Mouse (Mus musculus): ENCODE results near the gene Rps16. TPM values are rescaled to one million over a fixed set of nuclear protein-coding genes. Genes with fewer than 3 reads are reported as not detected.

Gene Rps16
- polyA plus RNA-seq, 1 experiment from 2014 or later: 599 TPM

DNA sequence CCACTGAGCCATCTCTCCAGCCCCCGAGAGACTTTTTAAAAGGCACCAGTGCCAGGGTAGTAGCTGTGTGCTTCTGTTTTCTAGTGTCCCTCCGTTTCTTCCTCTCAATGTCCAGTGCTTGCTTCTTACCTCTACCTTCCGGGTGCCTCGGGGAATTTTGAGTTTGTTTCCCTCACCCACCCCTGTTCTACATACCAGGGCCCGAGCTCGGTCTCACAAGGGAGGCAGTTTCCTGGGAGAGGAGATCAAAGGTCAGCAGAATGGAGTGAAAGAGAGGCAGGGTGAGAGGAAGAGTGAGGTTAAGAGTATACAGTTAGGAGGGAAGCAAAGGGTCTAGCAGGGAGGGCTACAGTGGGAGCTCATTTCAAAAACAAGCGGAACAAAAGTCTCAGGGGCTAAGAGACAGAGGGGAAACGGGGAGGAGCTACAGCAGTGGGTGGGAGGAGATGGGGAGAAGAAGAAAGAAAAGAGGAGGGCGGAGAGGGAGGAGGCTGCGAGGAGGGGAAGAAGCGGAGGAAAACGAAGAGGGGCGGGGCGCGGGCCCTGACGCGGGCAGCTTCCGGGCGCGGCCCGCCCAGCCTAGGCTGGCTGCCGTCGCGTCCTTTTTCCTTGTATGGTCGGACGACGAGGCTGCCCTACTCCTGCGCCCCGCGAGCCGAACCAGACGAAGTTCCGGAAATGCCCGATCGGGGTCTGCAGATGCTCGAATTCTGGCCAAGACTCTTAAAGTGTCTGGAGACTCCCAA is 24.9 kb downstream of the Rps16 start:
- peak overlapping the region; percentile 98 for H3K9ac ChIP-seq
- peak overlapping the region; percentile 100 for H3K27ac ChIP-seq (replicated peaks)
- H3K27me3 ChIP-seq (replicated peaks): no peaks in the 10 kb centered on the region
- H3K36me3 ChIP-seq: peaks cover 15% of the 10 kb centered on the region
- H3K4me1 ChIP-seq: peaks cover 59% of the 10 kb centered on the region
- WGBS: under 1% methylated on average over 35 of the region's 36 CpGs
- no peaks in the 10 kb centered on the region for H3K9me3 ChIP-seq
- ATAC-seq (ENCODE audit: extremely low read depth, insufficient number of reproducible peaks, low FRiP score, low TSS enrichment): peak; percentile 40
- peak overlapping the region; percentile 88 for H3K4me2 ChIP-seq
- peak overlapping the region; percentile 87 for H3K4me3 ChIP-seq

DNA sequence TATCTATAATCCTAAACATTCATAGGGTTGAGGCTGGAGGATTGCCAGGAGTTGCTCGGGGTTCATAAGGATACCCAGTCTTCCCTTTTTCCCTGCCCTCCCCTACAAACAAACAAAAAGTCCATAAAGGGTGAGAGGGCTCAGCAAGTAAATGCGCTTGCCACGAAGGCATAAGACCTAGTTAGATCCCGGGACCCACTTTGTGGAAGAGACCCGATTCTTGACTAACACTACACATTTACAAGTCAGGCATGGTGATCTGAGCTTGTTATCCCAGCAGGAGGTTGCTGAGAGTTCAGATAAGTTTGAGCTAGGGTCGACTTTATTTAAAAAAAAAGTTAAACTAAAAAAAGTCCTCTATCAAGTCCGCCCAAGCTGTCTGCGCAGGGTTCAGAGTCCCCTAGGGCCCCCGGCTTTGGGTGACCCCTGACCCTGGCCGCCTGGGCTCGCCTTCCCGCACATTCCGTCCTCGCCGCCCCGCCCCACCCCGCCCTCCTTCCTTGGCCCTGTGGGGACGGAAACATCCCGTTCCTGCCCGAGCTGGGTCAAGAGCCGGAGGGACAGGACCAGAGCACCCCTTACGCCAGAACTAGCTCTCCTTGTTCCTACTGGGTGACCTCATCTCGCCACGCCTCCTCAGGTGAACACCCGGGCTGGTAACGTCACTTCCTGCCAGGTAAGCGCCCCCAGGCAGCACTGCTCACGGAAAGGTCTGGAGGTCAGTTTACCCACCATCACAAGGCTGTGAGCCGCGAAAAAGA is 25.7 kb downstream of the Rps16 start:
- Histone ChIP-seq H3K27ac (replicated peaks) (peak overlapping the region; percentile 100), H3K4me3 (peak overlapping the region; percentile 87), H3K27me3 (replicated peaks) (no peaks in the 10 kb centered on the region), H3K36me3 (peaks cover 14% of the 10 kb centered on the region), H3K4me2 (peak overlapping the region; percentile 88), H3K9me3 (no peaks in the 10 kb centered on the region), H3K9ac (peak overlapping the region; percentile 98), H3K4me1 (peaks cover 60% of the 10 kb centered on the region)
- WGBS: 3% methylated on average over 30 of the region's 30 CpGs
- ATAC-seq (ENCODE audit: extremely low read depth, insufficient number of reproducible peaks, low FRiP score, low TSS enrichment): no peak

DNA sequence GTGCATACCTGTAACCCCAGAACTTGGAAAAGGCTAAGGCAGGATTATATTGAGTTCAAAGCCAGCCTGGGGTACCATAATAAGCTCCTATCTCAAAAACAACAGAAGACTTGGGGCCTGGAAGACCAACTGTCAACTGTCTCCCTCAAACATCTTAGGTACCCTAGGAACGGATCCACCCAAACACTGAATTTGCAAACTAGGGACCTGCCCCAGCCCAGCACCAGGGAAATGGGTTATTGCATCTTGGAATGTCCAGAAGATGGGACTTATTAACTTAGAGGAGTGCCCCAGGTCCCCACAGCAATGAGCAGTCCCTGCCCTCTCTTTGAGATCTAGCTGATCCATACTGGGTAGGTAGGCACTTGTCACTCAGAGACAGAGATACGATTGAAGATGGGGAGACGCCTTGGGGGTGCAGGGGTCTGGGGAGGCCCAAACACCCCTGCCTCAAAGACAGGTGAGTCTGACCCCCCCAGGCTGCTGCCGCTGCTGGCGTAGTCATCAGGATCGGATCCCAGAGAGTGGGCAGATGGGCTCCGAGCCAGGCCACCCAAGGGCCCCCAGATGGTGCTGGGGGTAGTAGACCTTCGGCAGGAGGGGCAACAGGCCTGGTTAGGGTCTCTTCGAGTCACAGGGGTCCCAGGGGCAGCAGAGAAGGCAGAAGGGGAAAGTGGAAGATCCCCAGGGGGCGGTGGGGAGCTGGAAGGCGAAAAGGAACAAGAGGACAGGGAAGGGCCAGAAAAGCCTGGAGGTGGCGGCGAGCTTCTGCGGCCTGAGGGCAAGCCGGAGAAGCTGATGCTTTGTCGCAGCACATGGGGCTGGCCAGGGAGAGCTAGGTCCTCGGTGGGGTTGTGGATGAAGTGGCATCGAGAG is 27.0 kb downstream of the Rps16 start:
- peak overlapping the region; percentile 88 for H3K4me2 ChIP-seq
- no peaks in the 10 kb centered on the region for H3K27me3 ChIP-seq (replicated peaks)
- H3K9ac ChIP-seq: peak overlapping the region; percentile 98
- H3K4me1 ChIP-seq: peaks cover 71% of the 10 kb centered on the region
- no peaks in the 10 kb centered on the region for H3K9me3 ChIP-seq
- H3K27ac ChIP-seq (replicated peaks): peak overlapping the region; percentile 100
- 59% methylated on average over 18 of the region's 18 CpGs for WGBS
- no peak for ATAC-seq (ENCODE audit: extremely low read depth, insufficient number of reproducible peaks, low FRiP score, low TSS enrichment)
- H3K36me3 ChIP-seq: peaks cover 14% of the 10 kb centered on the region
- H3K4me3 ChIP-seq: peak overlapping the region; percentile 87

DNA sequence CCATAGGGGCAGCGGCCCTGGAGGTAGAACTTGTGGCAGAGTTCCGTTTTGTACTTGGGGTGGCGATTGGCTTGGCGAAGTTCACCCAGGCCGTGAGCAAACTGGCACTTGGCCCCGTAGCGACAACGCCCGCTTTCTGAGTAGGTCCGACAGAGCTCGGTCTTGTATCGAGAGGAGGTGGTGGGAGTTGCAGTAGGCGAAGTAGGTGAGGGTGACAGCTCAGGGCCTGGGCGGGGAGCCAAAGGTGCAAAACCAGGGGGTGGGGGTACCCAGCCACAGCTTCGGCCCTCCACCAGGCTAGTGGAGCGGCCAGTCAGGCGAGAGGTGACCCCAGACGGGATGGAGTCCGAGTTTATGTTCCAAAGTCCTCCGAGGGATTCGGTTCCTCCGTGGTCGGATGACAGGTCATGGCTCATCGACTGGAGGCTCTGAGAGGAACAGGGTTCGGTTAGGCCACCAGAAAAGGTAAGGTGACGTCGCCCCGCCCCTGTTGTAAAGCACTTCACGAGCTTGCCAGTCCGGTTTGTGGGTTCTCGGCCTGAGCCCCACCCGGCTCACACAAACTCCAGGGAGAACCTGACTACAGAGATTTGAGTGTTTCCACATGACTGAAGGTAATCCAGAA is 27.7 kb downstream of the Rps16 start:
- Histone ChIP-seq H3K9me3 (no peaks in the 10 kb centered on the region), H3K4me1 (peaks cover 78% of the 10 kb centered on the region), H3K4me2 (peak overlapping the region; percentile 88), H3K27me3 (replicated peaks) (no peaks in the 10 kb centered on the region), H3K4me3 (peak overlapping the region; percentile 87), H3K27ac (replicated peaks) (peak overlapping the region; percentile 100), H3K9ac (peak overlapping the region; percentile 98), H3K36me3 (peaks cover 14% of the 10 kb centered on the region)
- WGBS: 20% methylated on average over 32 of the region's 32 CpGs
- no peak for ATAC-seq (ENCODE audit: extremely low read depth, insufficient number of reproducible peaks, low FRiP score, low TSS enrichment)

DNA sequence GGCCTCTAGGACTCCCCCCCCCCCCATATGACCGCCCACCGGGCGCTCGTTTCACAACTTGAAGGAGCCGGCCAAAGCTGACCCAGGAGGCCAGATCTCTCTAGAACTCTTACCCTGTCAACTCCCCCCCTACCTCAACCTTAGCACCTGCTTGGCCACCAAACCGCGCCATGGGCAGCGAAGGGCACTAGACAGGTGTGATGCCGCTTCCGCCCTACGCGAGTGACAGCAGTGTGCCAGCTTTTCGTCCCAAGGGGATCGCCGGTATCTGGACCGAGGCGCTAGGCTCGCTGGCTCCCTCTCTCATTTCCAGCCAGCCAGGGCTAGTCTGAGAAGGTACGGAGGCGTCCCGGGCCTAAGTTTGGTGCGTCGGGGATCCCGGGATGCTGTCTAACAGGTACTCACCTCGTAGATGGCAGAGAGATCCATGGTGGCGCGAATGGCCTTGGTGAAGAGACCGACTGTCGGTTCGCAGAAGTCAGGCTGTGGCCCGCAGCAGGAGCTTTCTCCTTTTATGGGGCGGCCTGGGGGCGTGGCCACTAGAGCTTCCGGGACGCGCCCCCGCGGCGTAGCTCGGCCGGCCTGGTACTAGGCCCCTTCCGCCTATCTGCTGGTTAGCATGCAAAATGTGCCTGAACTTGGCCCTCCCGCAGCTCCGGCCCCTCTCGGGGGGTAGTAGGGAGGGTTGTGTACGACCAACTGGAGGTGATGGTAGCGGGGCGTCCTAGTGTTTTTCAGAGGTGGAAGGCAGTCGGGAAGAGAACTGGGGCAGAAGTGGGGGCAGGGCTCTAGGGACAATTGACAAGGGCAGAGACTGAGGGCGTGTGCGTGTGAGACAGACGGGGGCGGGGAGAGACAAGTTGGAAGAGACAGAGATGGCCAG is 28.6 kb downstream of the Rps16 start:
- Histone ChIP-seq H3K9me3 (no peaks in the 10 kb centered on the region), H3K27ac (replicated peaks) (peak overlapping the region; percentile 100), H3K4me1 (peaks cover 82% of the 10 kb centered on the region), H3K27me3 (replicated peaks) (no peaks in the 10 kb centered on the region), H3K4me3 (peak overlapping the region; percentile 87), H3K36me3 (peaks cover 14% of the 10 kb centered on the region), H3K9ac (peak overlapping the region; percentile 98), H3K4me2 (peak overlapping the region; percentile 88)
- under 1% methylated on average over 53 of the region's 53 CpGs for WGBS
- peak; percentile 46 for ATAC-seq (ENCODE audit: extremely low read depth, insufficient number of reproducible peaks, low FRiP score, low TSS enrichment)

DNA sequence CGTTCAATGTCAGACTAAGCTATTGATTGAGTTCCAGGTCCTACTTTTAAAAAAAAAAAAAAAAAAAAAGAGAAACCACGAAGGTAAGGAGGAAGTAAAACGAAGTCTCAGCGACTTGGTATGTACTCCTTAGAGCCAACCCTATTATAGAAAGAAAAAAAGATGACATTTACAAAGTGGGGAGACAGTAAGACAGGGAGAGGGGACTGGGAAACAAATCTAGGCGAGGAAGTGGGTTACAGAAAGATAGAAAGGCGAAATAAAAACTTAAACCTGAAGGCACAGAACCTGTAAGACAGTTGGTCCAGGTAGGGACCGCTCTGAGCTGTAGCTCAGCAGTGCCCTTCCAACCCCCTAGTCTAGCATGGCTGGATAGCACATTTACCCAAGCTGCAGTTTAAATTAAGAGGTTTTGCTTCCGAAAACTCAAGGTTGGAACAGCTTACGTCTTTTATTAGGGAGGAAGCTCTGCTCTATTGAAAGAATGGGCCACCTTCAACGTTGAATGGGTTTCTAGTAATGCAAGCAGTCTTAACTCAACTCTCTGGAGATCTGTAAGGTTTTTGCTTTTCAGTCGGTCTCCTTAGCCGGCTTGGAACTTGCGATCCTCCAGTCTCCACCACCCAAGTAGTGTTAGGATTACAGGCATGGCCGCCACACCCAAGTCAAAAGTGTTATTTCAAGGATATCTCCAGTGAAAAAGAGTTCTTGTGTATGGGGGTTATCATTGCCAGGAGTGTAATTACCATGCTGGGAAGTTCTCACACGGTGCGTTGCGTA is 30.0 kb downstream of the Rps16 start, which contains the start of gene Zfp36:
TSS of gene Zfp36 (minus strand) at position 17 of the 780 bp plus-strand sequence.
- no peaks in the 10 kb centered on the region for H3K9me3 ChIP-seq
- H3K4me3 ChIP-seq: peak within 1 kb of the TSS; percentile 87
- peaks cover 73% of the 10 kb centered on the region for H3K4me1 ChIP-seq
- WGBS: 45% methylated on average over 17 of the region's 17 CpGs
- peak within 1 kb of the TSS; percentile 98 for H3K9ac ChIP-seq
- H3K36me3 ChIP-seq: peaks cover 20% of the 10 kb centered on the region
- H3K4me2 ChIP-seq: peak within 1 kb of the TSS; percentile 88
- peak within 1 kb of the TSS; percentile 100 for H3K27ac ChIP-seq (replicated peaks)
- H3K27me3 ChIP-seq (replicated peaks): no peaks in the 10 kb centered on the region
- ATAC-seq (ENCODE audit: extremely low read depth, insufficient number of reproducible peaks, low FRiP score, low TSS enrichment): no peak

DNA sequence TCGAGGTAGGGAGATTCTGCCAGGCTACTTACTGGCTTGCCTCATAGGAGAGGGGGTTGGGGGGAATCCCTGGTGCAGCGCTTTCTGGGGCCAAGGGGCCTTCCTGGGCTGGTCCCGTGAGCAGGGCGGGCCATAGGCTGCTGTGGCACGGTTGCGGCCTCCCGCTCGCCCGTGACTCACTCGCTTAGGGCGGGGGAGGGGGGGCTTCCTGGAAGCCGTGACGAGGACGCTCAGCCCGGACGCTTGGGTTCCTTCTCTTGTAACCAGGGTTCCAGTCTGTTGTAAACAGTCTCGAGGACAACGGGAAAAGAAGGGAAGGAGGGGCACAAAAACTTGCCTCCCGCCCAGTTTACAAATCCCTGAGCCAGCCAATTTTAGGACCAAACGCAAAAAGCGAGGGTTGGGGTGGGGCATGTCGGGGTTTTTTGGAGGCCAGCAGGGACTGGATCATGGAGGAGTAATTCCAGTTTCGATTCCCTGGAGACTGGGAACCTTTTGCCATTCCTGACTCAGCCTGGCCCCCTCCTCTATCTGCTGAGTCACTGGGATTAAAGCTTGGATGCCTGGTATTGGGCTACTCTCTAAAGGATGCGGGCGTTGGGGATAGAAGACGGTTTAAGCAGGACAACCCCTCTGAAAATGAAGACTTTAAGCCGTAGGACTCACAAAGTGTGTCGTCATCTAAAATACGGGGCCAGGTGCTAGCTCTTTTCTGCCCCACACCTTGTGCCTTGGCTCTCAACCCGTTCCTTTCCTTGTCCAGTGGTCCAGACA is 30.8 kb downstream of the Rps16 start:
- WGBS: 5% methylated on average over 30 of the region's 30 CpGs
- Histone ChIP-seq H3K36me3 (peaks cover 28% of the 10 kb centered on the region), H3K9ac (peak overlapping the region; percentile 85), H3K27me3 (replicated peaks) (no peaks in the 10 kb centered on the region), H3K9me3 (no peaks in the 10 kb centered on the region), H3K4me3 (peak overlapping the region; percentile 46), H3K4me2 (peak overlapping the region; percentile 88), H3K27ac (replicated peaks) (peak overlapping the region; percentile 100), H3K4me1 (peaks cover 70% of the 10 kb centered on the region)
- peak; percentile 14 for ATAC-seq (ENCODE audit: extremely low read depth, insufficient number of reproducible peaks, low FRiP score, low TSS enrichment)

DNA sequence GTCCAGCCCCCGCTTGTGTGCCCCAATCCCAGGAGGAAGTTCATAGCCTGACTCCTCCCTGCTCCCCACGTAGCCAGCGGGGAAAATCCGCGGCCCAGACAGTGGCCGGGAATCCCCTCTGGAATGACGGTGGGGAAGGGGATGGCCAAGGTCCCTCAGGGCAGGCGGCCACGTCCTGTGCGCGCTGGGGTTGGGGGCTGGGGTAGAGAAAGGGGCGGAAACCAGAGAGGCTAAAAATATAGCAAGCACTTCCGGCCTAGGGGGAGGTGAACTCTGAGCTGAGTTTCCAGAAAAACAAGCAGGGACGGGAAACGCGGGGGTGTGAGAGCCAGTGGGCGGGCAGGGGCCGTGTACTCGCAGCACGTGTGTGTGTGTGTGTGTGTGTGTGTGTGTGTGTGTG is 31.5 kb downstream of the Rps16 start:
- Histone ChIP-seq H3K9me3 (no peaks in the 10 kb centered on the region), H3K27ac (replicated peaks) (peak overlapping the region; percentile 100), H3K9ac (peak overlapping the region; percentile 85), H3K27me3 (replicated peaks) (no peaks in the 10 kb centered on the region), H3K4me1 (peaks cover 65% of the 10 kb centered on the region), H3K4me2 (peak overlapping the region; percentile 88), H3K4me3 (peak overlapping the region; percentile 46), H3K36me3 (peaks cover 29% of the 10 kb centered on the region)
- peak; percentile 35; the same call in 1 of the 2 replicates for ATAC-seq (ENCODE audit: extremely low read depth, insufficient number of reproducible peaks, low FRiP score, low TSS enrichment)
- under 1% methylated on average over 20 of the region's 20 CpGs for WGBS

DNA sequence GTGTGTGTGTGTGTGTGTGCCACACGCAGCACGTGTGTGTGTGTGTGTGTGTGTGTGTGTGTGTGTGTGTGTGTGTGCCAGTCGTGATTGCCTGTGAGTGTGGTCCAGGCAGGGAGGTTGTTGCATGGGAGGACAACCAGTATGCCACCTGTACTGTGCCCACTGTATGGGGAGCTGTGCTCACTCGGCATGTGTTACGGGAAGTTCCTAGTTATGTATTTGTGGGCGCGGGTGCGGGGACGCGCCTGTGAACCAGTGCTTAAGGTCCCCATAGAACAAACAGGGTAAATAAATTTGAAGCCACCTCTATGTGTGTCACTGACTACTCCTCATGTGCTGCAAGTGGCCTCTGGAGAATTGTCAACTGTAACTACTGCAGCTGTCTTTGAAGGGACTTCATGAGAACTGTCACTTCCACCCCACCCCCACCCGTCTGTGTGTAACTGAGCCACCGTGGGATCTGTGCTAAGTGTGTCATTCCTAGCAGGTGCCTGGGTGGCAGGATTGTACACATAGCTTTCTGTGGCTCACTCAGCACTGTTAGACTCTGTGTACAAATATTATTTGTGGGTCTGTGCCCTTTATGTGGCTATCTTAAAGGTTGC is 32.0 kb downstream of the Rps16 start:
- no peak for ATAC-seq (ENCODE audit: extremely low read depth, insufficient number of reproducible peaks, low FRiP score, low TSS enrichment)
- H3K27ac ChIP-seq (replicated peaks): peak overlapping the region; percentile 100
- H3K36me3 ChIP-seq: peaks cover 26% of the 10 kb centered on the region
- peak overlapping the region; percentile 88 for H3K4me2 ChIP-seq
- H3K4me3 ChIP-seq: peak overlapping the region; percentile 46
- no peaks in the 10 kb centered on the region for H3K27me3 ChIP-seq (replicated peaks)
- no peaks in the 10 kb centered on the region for H3K9me3 ChIP-seq
- 41% methylated on average over 9 of the region's 12 CpGs for WGBS
- H3K9ac ChIP-seq: peak overlapping the region; percentile 85
- peaks cover 60% of the 10 kb centered on the region for H3K4me1 ChIP-seq

All from heart, embryonic 13.5 days (tissue).